Mouse (Mus musculus) right cerebral cortex, postnatal 4 days (tissue): ENCODE results near the gene Kcp.
A peak's percentile ranks its signal among the peaks of the same experiment; 100 is the strongest.

Experiments used
- DNase-seq: peaks from one replicate; pipeline ENCODE4 v3.0.0-alpha.2; 2022

Kcp gene

DNA sequence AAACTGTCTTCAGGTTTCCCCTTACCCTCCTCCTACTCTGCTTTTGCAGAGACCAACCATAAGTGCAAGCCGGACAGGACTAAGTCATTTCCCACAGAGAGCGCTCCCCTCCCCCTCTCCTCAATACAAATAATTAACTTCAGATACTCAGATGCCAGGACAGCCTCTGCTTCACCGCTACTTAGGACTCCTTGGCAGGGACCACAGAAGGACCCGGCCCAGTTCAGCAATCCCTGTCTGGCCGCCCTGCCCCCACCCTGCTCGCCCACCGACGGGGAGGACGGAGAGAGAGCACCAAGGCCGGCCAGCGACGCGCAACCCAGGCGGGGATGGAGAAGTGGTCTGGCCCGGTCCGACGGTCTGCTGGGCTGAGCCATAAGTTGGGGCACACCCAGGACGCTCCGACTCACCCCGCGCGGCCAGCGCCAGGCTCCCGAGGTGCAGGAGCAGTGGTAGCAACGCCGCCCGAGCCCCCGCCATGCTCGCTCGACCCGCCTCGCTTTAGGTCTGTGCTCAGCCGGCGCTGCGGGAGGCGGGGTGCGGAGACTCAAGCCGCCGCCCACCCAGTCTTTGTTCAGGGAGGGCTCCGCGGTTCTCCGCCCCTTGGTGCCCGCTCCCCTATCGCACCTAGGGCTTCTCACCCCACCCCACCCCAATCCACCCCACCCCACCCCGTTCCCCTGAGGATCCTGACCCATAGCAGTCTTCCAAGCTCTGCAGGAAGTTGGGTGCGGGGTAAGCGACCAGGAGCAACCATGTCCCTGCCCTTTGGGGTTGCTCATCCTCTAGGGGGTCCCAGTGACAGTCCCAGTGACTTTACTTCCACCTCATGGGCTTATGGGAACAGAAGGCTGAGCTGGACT lies at the start of gene Kcp:
TSS of gene Kcp (minus strand) at position 506 of the 863 bp plus-strand sequence.
- DNase-seq, result peak; percentile 31

DNA sequence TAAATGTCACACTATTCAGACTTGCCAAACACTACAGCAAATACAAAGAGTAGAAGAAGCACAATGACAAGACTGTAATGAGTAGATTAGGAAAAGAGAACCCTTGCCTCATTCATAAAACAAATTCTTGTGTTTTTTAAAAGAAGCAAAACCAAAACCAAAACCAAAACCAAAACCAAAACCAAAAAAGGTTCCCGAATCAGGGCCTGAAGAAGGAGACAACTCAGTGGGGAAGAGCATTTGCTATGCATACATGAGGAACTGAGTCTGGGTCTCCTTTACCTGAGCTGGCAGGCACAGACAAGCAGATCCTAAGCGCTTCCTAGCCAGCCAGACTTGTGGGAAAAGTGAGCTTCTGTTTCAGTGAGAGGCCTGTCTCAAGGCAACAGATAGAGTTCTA lies 49.4 kb upstream of the Kcp start:
- DNase-seq, result no peak

DNA sequence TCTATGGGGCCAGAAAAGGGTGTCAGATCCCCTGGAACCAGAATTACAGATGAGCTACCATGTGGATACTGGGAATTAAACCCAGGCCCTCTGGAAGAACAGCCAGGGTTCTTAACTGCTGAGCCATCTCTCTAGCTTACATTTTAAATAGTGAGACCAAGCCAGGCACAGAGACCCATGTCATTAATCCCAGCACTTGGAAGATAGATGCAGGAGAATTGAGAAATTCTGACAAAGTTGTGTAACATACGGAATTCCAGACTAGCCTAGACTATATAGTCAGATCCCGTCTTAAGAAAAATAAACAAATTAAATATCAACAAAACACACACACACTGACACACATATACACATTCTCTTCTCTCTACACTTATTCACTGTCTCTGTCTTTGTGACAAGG lies 44.8 kb upstream of the Kcp start:
- no peak for DNase-seq

DNA sequence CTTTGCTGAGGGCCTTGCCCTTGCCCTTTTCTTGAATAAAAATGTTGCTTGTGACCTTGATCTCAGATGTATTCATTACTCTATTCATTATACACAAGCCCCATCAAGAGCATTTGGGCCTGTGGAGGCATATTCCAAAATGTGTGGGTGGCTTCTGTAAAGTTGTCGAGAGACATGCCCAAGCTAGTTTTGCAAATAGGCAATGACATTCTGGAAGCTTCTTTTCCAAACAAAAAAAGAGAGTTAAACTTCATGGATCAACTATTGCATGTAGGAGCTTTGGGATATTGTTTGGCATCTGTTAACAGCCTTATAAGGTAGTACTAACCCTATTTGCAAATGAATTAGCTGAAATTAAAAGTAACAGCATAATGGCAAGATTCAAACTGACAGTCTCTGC lies 40.3 kb upstream of the Kcp start:
- DNase-seq, result no peak

DNA sequence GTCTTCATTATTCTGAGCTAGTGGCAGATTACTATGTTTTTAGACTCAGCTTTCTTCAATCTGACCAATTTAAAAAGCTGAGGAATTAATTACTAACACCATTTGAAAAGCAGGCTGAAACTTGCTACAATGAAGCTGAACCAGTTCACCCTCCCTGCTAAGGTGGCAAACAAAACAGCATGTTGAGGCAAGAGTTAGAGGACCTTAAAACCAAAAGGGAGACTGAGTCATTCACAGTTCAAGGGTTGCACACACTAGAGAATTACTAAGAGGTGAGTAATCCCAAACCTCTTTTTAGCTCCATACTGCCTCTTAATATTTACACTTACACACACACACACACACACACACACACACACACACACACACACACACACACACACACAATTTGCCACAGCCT lies 39.8 kb upstream of the Kcp start:
- DNase-seq, result no peak

DNA sequence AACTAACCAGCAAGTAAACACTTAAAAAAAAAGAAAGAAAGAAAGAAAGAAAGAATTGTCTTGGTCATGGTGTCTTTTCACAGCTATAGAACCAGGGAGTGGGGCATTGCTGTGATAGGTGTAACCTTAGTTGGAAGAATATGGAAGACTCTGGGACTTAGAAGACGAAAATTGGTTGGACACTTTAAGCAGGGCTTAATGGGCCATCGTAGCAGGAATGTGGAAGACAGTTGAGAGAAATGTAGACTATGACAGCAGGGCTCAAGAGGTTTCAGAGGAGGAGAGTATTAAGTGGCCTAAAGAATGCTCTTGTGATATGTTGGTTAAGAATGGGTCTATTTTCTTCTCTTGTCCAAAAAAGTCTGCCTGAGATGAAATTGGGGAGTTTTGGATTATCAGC lies 37.9 kb upstream of the Kcp start:
- no peak for DNase-seq

DNA sequence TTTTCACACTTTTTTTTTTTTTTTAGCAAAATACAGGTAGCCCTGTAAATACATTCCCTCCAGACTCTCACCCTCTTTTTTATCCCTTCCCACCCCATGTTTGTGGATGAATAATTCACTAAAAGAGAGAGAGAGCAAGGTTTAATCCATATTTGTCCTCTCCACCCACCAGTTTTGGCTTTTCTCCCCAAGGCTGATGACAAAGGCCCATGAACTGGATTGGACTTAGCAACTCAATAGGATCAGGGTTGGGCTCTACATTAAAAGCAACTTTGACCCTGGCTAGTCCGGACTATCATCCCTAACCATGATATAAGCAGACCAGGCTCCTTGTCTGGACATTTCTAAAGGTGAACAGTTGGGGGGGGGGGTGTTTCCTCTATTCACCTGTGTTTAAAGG lies 33.2 kb upstream of the Kcp start:
- DNase-seq, result no peak

DNA sequence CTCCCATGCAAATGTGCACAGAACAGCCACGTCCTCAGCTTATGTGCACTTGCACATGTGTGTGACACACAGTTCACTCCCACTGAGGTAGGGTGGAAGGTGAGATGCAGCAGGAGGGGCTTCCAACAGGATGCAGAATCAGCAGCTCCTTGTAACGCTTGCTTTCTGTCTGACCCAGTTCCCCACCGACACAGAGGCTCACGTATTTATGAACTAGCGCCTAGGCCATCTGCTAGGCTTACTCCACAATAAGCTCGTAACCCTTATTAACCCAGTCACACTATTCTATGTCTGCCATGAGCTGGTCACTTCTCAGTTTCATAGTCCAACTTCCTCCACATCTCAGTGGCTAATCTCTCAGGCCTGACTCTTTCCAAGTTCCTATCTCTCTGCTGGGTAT lies 32.5 kb upstream of the Kcp start:
- no peak for DNase-seq

DNA sequence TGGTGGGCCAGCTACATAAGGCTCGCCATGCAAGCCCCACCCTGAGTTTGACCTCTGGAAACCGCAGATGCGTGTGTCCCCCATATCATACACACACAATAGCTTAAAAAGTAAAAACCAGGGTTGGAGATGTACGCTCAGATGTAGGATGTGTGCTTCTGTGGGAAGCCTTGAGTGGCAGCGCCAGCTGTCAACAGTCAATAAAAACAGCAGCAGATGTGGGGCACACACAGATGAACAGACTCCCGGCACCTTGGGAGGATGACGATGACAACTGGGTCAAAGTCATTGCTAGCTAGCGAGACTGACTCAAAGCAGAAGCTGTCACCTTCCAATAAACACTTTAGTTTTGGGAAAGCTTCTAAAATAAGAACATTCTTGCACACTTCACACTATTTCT lies 31.8 kb upstream of the Kcp start:
- no peak for DNase-seq

DNA sequence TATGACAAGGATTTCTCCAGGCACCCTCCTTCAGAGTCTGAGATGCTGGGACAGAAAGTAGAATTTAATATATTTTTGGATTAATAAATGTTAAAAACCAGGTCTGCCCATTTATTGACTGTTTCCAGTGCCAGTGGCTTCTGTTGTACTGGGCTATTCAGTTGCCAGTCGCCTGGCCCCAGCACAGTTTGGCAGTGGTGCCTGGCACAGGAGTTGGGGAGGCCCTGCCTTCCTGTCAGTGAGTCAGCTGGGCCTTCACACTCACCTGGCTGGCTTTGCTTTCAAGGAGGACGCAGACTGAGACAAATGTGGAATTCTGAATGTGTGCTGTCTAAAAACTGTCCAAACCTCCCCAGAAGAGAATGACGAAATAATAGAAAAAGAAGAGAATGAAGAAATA lies 29.5 kb upstream of the Kcp start:
- DNase-seq, result no peak

DNA sequence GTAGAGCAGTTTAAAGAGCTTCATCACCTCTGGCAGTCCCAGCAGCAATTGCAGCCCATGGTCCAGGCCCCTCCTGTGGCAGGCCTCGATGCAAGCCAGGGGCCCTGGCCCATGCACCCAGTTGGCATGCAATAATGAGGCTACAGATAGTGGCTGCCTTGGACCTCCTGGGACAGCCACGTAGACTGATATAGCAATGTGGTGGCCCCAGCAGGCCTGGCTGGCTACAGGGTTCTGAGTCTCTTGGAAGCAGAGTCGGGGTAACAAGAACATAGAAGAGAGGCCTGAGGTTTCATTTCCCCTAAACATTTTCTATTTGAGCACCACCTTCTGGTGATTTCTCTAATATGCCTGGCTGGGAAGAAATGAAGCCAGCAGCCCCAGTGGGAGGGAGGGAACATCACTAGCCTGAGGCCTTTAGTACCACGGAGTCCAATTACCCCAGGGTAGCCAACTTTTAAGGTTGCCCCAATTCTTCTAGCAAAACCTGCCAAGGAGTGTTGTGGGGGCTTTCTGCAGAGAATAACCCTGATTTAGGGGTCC lies 29.0 kb upstream of the Kcp start:
- no peak for DNase-seq

DNA sequence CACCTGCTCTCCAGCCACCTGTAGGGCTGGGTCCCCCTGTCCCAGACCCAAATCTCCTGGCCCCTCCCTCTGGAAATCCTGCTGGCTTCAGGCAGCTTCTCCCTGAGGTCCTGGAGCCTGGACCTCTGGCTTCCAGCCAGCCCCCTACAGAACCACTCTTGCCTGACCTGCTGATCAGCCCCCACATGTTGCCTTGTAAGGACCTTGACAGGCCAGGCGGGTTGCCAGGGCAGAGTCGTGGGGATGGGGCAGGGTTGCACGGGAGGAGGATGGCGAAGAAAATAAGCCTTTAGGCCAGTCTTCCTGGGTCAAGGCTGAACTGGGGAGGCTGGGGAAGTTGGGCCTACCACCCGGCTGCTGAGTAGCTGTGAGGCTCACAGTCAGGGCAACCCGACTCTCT lies 27.6 kb upstream of the Kcp start:
- no peak for DNase-seq

DNA sequence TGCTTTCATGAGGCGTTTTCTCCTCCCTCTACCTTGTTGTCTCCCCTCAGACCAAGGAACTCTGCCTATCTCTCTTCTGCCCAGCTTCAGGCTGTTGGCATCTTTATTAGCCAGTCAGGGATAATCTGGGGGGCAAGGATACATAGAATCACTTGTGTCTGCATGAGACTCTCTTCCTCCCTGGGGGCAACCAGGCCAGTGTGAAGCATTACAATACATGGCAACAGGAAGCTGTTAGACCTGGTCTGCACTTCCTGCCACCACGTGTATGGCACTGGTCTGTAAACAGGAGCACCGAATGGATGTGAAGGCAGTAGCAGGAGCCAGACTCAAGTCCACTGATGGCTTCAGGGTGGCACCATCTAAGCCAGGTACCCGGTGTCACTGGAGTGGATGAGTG lies 22.3 kb upstream of the Kcp start:
- DNase-seq, result no peak

DNA sequence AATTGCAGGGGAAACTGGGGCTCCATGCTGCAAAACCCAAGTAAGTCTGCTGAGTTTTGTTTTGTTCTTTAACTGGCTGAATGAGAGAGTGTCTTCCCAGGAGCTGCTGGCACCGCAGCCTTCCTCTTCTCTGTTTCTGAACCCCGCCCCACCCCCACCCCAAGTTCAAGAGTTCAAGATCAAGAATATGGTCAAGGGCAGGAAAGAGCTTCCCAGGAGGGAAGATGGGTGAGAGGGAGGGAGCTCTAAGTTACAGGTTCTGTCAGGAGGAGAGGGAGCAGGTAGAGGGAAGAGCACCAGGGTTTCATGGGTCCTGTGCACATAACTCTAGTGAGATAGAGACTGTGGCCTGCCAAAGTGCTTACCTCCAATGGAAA lies 21.7 kb upstream of the Kcp start:
- DNase-seq, result no peak

DNA sequence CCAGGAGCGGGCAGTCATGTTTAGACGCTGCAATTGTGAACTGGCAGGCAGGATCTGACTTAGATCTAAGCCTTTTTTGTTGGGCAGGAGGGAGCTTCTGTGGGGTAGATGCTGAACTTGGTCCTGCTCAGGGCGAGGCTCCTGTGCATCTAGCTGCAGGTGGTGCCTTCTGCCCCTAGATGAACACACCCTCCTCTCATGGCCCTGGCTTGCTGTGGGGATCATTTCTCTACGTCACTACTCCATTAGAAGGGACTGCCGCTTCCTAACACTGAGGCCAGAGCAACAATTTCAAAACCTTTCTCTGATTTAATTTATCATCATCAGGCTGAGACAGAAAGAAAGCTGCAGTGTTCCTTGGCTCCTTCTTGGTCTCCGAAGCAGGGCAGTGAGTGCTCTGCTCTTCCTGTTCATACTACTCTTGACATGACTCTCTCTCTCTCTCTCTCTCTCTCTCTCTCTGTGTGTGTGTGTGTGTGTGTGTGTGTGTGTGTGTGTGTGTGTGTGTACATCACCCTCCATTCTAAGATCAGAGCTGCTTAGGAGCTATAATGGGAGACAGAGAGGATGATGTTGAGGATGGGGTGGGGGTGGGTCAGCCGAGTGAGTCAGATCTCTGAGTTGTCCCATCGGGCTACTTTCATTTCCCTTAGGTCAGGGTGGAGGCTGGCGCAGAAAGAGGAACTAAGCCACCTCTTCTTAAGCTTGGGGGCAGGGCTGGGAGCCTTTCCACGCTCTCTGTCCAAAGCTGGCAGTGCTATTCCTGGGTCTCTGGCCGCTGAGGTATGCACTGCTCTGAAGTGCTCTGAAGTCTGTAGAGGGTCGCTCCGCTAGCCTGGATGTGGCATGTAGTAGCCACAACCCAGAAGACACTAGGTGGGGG lies 21.1 kb upstream of the Kcp start:
- no peak for DNase-seq

DNA sequence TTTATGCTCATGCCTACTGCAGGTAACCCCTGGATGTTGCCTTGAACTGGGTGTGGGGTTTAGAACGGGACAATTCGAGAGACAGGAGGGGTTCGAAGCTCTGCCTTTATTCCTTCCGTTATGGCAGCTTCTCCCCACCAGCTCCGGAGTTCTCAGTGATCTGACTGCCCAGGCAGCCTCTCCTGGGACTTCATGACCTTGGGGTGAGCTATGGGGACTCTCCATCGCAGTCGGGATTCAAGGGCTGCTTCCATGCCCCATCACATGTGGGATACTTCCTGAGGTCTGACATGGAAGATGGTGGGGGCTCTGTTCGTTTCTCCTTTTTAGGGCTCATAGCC lies 20.4 kb upstream of the Kcp start:
- DNase-seq, result no peak

DNA sequence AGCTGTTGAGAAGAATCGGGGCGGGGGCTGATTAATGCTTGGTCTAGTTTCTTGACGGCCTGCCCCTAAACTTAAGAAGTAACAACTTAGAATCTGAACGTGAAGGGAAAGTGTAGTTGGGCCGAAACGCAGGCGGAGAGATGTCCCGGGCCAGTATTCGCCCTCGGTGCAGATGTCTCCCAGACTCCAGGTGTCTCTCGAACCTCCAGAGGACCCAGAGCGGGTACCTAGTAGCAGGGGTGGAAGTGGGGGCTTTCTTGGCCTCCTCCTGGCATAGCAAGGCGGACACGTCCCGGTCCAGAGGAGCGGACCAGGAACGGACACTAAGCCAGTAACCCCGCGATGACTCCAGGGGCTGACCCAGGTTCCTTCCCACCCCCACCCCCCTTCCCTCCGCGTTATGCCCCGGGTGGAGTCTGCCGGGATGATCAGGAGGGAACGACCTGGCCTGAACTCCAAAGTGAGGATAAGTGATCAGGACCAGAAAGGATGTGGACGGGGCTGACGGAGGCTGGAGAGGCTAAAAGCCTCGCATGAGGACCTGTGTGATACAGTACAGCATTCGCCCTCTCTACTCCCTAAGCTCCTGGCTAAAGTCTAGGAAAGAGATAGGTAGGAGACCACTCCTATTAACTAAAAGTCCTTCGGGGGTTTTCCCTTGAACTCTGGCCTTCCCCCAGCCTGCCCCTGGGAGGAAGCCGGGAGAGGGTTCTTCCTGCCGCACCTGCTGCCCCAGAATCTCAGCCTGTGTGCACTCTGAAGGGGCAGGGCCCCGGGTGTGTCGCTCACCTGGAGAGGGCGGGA lies 19.8 kb upstream of the Kcp start:
- DNase-seq, result no peak

DNA sequence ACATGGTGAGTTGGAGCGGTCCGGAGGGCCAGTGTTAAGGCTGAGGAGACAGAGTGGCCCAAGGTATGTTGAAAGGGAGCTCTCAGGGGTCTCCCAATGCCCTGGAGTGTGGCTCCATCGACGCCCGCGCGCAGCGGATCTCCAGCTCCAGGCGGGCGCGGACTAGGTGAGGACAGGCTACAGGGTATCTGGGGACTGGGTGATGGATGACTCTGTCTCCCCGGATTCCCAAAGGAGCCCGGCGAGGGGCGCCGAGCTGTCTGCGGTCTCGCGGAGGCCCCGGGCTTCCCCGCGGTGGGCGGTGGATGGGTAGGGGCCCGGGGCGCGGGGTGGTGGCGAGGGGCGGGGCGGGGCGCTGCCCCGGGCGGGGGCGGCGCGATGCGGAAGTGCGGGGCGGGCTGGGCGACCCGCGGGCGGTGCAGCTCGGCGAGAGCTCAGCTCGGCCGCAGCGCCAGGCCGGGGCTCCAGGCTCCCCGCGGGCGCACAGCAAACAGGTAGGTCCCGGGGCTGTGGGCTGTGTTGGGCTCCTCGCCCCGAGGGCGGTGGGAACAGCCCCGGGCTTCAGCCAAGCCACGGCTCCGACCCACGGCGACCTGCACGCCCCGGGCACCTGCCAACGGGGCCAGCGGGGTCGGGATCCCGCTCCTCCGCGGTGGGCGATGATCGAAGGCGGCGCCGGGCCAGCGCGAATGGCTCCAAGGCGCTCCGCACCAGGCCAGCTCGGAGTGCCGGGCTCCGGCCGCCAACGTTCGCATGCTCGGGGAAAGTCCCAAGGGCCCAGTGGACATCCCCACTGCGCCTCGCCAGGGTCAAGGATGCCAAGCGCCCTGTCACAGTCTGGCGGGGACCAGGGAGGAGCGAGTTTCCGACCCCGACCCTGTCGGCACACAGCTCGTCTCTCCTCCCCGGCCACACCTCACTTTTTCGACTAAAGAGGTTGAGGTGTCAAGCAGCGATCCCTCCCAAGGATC lies 18.8 kb upstream of the Kcp start, which contains the start of gene Irf5:
TSS of gene Irf5 (plus strand) at position 345 of the 971 bp plus-strand sequence.
- peak; percentile 25 for DNase-seq

DNA sequence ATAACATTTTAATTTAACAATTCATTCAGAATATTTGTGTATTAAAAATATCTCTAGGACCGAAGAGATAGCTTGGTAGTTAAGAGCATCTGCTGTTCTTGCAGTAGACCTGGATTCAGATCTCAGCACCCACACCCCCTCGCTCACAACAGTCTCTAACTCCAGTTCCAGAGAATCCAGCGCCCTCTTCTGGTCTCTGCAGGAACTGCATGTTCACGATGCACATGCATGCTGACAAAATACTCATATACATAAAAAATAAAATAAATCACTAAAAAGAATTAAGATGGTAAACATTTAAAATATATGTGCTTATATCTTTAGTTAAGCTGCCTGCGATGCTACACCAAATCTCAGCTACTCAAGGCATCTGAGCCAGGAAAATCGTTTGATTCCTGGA lies 17.5 kb upstream of the Kcp start:
- DNase-seq, result no peak

DNA sequence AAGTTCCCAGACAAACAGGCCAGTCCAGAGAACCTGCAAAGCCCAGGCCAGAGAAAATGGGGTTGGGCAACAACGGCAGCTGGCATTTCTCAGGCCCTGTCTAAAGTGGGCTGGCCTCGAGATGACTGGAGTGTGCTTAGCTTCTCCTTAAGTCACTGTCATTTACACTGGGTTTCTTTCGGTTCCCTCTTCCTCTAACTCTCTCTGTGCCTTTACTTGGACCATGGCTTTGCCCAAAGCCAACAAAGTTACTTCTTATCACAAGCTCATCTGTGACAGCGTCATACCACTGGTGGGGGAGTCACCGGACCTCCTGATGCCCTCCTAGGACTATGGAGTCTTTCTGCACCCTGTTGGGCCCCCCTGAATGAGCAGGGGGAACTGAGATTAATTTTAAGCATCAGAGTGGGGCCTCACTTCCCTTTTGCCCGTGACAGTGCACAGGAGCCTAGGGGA lies 16.3 kb upstream of the Kcp start:
- DNase-seq, result no peak

DNA sequence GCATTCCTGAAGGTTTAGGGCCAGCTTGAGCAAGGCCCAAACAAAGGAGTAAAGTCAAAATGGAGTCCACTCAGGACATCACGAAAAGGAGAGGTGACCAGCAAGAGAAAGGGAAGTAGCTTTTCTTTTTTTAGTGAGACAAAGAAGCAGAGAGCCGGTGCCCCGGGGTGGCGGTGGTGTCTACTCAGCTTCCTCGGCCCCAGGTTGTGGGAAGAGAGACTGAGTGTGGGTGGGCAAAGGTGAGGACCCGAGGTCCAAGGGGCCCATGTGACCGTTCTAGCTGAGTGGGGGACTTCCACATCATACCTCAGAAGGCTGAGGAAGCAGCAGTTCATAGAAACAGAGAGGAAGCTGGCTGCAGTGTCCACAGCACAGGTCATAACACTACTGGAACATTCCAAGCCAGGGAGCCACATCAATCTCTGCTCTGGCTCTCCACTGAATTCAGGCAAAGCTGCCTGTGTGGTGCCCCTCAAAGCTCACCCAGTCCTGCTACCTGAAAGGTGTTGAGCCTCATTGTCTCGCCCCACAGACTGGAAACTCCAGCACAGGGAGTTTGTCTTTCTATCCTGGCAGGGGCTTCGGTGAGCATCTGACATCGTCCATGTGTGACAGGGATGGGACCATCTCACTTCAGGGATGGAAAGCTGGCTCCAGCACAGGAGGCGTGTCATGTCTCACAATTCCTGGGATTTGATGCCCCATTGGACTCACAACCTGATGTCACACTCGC lies 15.7 kb upstream of the Kcp start:
- no peak for DNase-seq
